Mouse (Mus musculus) NIH3T3 (cell line): Measurements from ENCODE around the gene Pappa2.

Source experiments
- DNase-seq: peaks from one replicate; pipeline ENCODE4 v3.0.0-alpha.2; 2012; ENCODE audit warnings: low read depth

Pappa2 gene

DNA sequence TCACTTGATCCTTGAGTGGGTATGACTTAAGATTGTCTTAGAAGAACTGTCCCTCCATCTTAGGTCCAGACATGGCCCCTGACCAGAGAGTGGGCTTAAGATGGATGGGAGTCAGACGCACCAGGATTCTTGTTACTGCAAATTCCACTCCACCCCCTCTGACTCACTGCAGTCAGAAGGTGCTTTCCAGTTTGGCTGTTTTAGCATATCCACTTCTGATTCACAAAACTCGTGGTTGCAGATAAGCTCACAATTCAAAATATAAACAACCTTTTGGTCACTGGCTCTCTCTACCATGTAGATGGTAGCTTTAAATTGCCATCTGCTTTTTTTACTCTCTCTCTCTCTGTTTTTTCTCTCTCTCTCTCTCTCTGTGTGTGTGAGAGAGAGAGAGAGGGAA is 214.4 kb downstream of the Pappa2 start:
- DNase-seq = peak; percentile 85

DNA sequence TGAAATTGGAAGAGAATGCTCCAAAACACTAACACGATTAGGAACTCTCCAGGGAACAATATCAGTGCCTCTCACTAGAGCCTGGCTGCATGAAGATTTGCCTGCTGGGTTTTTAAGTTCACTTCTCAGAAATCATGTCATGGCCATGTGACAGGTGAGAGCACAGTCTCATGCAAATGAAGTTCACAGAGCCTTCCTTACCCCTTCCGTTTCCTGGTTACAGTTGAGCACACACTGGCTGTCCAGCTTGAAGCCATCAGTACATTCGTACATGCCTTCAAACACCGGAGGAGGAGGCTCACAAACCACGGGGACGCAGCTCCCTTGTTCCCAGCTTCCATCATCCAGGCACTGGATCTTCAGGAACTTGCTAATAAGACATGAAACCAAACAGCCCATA is 215.6 kb downstream of the Pappa2 start:
- DNase-seq = peak; percentile 21

DNA sequence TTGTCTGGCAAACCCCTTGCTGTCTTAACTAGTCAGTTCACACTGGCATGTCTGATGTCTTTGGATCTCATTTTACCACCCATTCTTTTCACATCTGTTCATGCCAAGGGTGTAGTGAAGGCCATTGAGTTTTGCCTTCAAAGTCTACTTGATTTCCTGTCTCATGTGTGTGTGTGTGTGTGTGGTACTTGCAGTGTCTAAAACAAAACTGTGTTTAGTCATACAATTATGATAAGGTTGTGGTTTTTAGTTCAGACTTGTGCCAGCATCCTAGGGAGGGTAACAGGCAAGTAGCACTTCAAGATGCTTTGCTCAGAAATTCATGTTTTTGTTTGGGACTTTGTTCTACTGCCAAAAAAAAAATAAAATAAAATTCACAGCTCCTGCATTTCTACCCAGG is 216.1 kb downstream of the Pappa2 start:
- DNase-seq = peak; percentile 52

DNA sequence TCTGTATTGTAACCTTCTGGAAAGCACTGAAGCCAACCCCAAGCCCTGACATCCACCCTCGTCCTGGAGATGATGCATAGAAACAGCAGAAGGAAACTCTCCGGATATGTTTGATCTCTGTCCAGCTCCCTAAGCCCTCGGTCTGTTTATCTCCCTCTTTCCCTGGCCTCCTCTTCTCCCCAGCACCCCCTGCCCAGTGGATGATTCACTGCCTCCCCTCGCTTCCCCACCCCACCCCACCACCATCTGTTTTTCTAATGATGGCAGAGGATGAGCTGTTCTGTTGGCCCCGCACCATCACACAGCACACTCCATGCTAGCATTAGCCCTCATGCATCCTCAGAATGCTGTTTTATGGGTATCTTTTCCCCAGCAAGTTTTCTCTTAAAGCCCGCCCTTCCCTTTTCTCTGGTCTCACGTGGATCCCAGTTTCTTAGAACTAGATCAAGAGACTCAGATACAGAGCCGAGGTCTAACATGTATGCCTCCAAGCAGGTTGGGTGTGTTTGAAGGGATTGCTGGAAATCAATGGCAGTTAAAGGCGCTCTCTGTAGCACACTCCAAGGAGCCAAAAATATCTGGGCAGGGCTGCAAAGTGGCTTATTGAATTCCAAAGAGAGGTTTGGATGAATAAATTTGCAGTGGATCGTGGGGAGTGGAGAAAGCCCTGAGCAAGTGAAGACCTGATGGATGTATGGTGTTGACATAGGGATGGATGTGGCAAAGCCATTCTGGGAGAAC is 231.8 kb downstream of the Pappa2 start:
- peak; percentile 66 for DNase-seq

DNA sequence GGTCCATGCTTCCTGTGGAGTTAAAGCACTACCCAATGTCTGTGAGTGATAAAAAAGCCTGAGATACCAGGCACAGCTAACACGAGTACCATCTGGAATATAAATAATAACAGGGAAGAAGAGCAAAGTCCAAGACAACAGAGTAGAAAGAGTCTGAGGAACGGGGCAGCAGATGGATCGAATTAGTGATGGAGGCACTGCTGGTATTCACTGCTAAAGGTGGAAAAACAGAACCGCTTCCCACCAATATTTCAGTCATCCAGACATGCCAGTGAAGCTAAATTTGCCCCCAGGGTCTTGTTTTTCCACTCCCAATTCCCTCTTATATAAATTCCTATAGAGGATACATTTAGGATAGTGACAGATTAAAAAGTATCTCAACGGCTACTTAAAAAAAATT is 238.8 kb downstream of the Pappa2 start:
- DNase-seq = peak; percentile 24

DNA sequence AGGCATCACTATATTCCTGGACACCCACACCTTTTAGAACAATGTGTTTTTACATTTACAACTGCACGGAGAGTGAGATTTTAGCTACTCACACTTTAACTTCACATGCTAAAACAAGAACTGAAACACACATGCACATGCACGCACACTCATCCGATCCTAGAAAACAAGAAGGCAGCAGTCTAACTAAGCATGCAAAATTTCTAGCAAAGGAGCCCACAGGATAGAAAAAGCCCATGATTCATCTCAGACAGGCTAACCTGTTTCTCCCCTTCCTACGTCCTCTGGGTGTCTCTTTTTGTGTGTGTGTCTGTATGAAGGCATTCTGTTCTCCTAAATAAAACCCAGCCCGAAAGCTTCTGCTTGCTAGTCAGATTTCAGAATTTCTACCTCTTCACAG is 239.3 kb downstream of the Pappa2 start:
- no peak for DNase-seq

DNA sequence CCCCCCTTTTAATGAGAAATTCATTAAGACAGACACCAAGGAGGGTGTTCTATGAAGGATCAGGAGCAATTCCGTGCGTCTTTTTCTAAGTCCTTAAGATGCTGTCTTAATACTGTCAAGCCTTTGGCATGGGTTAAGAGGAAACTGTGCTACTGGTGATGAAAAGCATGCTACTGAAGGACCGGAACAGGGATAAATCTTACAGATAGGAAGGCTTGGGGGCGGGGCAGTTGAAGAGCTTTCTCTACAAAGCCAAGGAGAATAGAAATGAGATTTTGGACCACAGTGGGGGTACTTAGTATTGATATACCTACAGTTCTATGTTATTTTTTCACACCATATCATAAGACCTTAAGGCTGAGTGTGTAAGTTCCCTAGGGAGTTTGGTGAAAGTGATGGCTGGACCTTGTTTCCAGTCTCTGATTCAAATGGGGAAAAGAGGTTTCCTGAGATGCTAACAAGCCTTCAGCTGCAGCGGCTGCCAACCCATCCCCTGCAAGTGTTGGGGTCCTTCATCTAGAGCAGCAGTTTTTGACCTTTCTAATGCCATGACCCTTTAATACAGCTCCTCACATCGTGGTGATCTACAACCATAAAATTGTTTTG is 240.0 kb downstream of the Pappa2 start:
- DNase-seq = no peak

DNA sequence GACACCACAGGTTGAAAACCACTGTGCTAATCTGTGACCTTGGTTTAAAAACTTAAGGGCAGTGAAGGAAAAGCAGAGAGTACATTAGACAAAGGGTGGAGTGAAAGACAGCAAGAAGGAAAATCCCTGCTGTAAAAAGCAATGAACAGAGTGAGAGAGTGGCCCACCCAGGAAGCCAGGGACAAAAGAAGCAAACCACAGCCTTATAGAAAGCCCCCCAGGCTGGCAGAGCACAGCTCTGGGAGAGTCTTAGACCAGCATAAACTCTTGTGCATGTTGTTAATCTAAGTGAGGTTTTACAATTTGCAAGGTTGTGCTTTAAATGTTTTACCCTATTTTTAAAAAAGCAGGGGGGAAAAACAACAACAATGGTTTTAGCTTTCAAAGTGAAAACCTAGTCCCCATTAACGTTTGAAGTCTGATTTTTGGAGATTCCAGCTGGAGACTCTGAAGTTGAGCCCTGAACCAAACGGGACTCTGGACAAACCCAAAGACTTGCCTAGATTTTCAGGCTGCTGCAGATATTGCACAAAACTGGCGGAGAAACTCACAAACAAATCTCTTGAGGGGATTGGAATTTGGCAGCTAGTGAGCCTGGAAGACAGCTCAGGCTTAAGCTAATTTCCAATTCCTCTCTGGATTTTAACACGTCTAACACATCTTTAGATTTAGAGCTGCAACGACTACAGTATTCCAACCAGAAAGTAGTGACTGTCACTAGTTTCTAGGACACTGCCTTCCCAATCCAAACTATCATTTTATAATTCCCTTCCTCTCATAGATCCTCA is 241.0 kb downstream of the Pappa2 start:
- DNase-seq = peak; percentile 75

DNA sequence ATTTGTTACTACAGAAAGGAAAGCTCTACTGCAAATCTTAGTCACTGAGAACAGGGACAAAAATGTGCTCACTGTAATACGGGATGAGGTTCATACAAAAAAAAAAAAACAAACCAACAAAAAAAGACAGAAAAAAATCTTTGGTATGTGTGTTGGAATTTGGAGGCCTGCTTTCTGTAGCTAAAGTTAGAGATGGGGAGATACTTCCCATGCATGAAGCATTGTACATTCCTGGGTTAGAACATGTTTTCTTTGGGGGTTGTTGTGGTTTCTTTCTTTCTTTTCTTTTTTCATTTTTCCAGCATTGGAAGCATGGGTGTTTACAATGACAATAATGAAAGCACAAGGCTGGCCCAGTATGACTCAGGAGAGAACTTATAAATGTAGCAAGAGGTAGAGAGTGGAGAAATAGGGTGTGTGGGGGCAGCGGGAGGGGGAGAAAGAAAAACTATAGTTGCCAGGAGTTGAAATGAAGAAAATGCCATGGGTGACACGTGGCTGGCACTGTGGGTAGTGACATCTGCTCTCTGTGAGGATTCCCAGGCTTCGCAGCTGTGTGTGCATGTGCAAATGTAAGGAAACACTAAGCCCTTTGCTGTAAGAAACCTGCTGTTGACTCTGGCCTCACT is 247.3 kb downstream of the Pappa2 start:
- DNase-seq = peak; percentile 73

DNA sequence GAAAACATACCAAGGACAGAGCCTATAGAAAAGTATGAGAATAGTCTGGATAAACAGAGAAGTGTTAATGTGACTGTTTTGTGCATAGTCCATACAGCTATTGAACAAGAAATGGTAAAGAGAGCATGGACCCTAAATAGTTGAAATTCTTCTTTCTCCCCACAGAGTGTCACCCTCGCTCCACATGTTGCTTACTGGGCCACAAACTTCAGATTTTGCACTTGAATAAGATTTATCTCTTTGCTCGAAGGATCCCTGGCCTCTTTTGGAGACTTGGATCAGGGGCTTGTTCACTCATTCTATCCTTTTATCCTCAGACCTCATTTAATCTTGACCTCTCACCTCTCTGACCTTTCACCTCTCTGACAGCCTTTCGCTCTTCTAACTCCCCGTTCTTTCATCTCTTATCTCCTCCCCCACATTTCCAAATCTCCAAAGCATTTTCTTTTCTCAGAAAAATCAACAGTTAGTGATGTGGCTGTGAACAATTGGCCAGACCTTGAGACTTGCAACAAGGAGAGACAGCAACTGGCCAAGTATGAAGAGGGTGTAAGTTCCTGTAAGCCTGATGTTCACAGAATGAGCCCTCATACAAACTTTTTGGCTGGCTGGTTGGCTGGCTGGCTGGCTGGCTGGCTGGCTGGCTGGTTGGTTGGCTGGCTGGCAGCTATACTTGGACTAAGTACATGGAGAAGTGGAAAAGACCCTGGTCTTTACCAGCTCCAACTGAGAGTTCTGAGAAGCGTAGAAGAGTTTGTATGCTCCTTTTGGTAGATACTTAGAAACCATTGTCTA is 266.8 kb downstream of the Pappa2 start:
- DNase-seq = peak; percentile 88

DNA sequence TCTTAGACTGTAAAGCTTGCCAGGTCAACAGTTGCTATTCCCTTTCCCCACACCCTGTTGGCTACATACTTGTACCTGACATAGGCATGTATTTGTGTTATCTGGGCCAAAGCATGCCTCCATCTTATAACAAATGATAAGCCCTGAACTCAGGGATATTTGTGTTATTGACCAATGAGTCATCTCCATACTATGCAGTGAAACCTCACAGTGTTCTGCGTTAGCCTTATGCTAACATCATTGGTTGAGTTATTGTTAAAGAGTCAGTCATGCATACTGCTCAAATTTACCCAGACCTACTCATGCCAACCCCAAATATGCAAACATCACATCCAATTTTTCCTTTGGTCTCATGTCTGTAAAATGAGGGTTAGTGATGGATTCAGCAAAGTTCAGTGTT is 279.0 kb downstream of the Pappa2 start:
- peak; percentile 37 for DNase-seq

DNA sequence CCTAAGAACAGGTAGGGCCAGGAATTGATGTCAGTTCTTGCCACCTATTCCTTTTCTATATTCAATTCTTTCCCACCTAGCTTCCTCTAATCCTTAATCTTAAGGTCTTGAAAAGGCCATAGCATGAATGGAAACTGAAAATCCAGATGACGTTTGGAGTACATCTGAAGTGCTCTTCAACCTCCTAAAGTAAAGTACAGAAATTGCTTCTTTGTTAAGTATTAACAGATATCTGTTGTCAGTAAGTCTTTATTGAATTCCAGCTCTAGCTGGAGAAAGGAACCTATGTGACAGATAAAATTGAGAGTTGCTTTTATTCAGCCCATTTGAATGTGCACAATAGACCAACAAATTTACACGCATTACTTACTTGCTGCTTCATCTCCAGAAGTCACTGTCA is 280.1 kb downstream of the Pappa2 start:
- DNase-seq = no peak

DNA sequence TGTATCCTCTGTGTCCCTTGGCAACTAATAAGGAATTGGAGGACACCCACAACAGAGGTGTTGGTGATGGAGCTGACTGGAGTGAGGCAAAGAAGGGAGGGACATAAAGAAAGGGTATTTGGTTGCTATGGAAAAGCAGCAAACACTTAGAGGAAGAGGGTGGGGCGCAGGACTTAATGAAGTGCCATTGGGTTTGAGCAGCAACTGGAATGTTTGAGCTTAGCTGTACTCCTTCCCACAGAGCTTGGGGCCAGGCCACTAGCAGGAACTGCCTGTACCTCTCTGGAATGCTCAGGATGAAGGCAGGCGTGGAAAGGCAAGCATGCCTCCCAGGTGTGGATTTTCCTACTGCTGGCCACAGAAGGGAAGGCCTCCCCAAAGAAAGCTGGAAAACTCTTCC is 281.0 kb downstream of the Pappa2 start:
- no peak for DNase-seq

DNA sequence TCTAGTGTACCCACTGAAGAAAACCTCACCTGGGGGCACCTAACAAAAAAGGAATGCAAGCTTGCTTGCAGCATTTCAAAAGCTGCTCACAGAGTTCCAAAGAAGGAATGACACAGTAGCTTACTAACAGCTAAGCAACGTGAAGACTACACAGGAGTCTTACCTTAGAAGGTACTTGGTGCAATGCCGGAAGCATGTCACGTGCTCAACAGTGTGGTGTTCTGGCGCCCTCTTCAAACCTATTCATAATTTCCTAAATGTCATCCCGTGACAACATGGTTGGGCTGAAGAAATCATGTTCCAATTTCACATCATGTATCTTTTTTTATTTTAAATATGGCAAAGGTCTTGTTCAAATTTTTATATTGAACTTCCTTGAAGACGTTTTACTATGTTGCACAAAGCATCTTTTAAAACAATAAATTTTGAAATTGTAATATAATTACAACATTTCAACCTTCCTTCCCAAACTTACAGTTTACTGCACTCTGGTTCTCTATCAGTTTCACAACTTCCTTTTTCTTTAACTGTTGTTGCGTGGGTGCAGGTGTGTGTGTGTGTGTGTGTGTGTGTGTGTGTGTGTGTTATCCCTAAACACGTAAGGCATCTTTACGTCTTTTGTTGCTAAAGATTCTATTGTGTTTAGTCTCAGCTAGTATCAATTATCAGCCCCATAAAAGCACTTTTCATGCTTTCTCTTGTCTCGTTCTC is 282.3 kb downstream of the Pappa2 start:
- DNase-seq = no peak

DNA sequence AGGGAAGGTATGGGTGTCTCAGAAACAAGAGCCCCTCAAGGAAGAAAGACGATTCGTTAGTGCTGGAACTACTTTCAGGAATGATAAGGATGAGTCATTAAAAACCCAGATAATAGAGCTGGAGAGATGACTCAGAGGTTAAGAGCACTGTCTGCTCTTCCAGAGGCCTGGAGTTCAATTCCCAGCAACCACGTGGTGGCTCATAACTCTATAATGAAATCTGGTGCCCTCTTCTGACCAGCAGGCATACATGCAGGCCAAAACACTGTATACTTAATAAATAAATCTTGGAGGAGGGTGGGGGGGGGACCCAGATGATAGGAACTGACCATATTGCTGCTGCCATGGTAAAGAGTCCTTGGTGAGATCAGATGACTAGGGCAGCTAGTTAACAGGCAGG is 282.9 kb downstream of the Pappa2 start:
- peak; percentile 20 for DNase-seq

DNA sequence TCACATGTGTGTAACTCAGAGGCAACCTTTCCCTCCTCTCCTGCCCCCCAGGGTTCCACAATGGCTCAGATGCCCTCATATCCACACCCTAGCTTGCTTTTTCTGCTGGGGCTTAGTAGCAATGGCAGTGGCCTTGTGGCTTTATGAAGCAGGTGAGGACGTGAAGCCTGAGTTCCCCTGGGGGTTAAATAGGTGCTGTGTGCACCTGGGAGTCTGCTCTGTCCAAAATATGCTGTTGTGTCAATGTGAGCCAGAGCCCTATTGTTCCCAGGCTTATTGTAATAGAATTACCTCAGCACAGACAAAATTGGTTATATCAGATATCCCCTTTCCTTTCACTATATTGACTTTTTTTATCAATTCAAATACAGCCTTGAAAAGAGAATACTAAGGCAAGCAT is 292.6 kb downstream of the Pappa2 start:
- no peak for DNase-seq

DNA sequence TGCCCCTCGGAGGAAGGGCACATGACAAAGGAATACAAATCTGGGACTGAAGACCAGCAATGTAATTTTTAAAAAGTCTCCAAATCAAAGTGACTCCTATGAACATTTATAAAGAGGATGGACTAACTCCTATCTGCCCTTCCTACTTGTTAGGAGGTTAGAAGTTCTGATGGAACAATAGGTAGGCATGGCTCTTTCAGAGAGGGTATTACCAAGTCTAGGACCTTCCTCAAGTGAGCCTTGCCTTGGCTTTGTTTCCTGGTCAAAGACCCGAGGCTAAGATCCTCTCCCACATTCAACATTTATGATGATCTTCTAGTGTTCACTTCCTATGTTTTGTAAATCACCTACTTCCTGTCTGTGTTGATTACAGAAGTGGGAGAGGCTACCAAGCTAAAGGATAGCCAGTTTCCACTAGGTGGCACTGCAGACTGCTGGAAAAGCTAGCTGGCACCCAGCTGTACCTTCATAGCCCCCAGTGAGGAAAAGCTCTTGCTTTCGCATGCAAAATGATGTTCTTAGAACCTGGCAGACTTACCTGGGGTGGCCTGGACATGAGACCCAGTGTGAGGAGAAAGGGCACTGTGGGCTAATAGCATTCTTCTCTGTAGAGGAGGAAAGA is 310.2 kb downstream of the Pappa2 start:
- peak; percentile 89 for DNase-seq

DNA sequence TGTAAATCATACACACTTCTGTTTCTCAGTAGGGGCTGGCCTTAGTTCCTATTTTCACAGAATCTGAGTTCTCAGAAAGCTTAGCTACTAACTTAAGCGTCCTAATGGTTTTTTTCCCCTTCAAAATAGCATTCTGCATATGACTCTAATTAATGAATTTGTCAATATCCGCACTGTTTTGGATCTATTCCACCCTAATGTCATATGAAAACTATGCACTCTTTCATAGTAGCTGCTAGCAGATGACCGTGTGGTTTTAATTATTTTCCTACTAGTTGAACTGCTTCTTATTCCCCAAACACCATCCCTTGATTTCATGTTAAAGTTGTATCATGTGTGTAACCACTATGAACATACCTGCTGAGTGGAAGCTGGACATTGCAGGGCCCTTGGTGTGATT is 314.3 kb downstream of the Pappa2 start:
- peak; percentile 52 for DNase-seq
